In genomic region chr6:145758685-145759084, GRCm38 (mm10) we compare ENCODE assay signal across 13 mouse cellular contexts.
"Had no signal": no experiment of that assay in that cellular context is flagged by ENCODE, and none has a peak within 500 bp of the region (broad histone marks: within the 10 kb centered on the region; RNA-seq: fewer than 3 reads in every experiment).

No protein-coding gene starts in this region.

- H3K4me2 ChIP-seq: midbrain, embryonic 15.5 days; neural tube, embryonic 13.5 days had no signal

- H3K27ac ChIP-seq: left cerebral cortex, adult 2 months; midbrain, embryonic 10.5 days; midbrain, embryonic 15.5 days; neural tube, embryonic 13.5 days had no signal

- H3K9me3 ChIP-seq: limb, embryonic 10.5 days; midbrain, embryonic 10.5 days; midbrain, embryonic 15.5 days; neural tube, embryonic 13.5 days had no signal

- ATAC-seq: lung, postnatal 0 days; midbrain, embryonic 15.5 days had no signal

- H3K4me3 ChIP-seq: left cerebral cortex, adult 2 months; limb, embryonic 10.5 days; midbrain, embryonic 10.5 days; midbrain, embryonic 15.5 days; neural tube, embryonic 13.5 days had no signal

- H3K9ac ChIP-seq: midbrain, embryonic 15.5 days had no signal

- H3K36me3 ChIP-seq: limb, embryonic 10.5 days; midbrain, embryonic 10.5 days; midbrain, embryonic 15.5 days; neural tube, embryonic 13.5 days had no signal

- H3K27me3 ChIP-seq: midbrain, embryonic 15.5 days; neural tube, embryonic 13.5 days had no signal

- DNase-seq: lung, adult 18-20 months; lung, postnatal 36 days; retina, postnatal 1 day; right cerebral cortex, postnatal 4 days; spleen, adult 18-20 months; thymus, adult 18-20 months; thymus, postnatal 14 days had no signal
